Mouse (Mus musculus) kidney, postnatal 36 days (tissue): Measurements from ENCODE around the gene Rgs3.

Experiments
- DNase-seq, 2 experiments: peaks; one replicate each; pipeline ENCODE4 v3.0.0; 2021 to 2022; ENCODE audit warnings: mixed read lengths in 2 of 2

Rgs3 gene

DNA sequence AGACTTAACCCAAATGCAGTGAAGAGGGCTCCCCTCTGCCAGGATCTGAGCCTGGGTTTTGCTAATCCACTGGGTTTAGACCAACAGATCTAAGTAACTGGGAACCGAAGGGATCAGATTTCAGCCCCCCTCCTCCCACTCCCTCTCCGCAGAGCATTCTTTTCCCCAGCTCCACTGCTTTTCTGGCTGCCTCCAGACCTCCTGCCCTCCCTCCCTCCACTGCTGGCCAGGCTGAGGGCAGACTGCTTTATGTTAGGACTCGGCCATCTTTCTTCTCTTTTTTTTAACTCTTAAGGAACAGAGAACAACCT lies 100.9 kb downstream of the Rgs3 start:
- peak; percentile 37 to 53 for DNase-seq

- peak; percentile 56 to 58 for DNase-seq
These were observed 101.7 kb downstream of the Rgs3 start for GRCm38 (mm10) chr4:62661311-62661849.

- DNase-seq, result peak; percentile 34 to 35
These were observed 103.7 kb downstream of the Rgs3 start for GRCm38 (mm10) chr4:62663348-62663747.

DNA sequence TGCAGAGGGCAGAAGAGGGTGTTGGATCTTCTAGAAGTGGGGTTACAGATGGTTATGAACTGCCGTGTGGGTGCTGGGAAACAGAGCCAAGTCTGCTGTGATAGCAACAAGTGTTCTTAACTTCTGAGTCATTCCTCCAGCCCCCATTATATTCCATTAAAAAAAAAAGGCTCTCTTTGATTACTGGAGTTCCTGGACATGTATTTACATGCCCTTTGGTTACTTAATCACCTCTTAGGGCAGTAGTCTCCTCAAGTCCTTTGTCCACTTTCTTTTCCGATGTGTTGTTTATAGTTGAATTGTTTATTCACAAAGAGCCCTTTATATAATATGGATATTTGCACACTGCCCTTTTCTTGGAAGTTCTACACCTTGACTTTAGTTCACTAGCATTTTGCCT lies 106.2 kb downstream of the Rgs3 start:
- no peak for DNase-seq

- DNase-seq, result no peak
These were observed 109.0 kb downstream of the Rgs3 start for GRCm38 (mm10) chr4:62668666-62669065.

GRCm38 (mm10) chr4:62669094-62670071 lies 109.7 kb downstream of the Rgs3 start:
- peak; percentile 57 to 69 for DNase-seq

DNA sequence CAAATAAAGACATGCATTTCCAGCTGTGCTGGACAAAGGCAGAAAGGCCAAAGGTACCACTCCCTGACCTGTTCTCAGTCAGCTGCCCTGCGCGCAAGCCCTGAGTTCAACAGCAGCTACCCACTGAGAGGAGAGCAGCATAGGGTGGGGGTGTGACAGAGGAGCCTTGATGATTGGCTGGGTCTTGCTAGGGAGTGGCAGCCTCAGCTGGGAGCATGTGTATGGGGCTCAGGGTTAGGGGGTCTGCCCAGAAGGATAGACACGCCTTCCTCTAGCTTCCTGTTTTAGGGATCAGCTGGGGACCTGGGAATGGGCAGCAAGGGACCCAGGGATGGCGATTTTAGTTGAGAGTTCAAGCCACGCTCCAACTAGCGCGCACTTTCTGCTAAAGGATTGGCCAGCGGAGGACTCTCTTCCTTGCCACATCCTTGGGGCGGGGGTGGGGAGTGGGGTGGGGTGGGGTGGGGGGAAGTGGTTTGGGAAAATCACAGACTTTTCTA lies 113.9 kb downstream of the Rgs3 start:
- DNase-seq, result no peak

DNA sequence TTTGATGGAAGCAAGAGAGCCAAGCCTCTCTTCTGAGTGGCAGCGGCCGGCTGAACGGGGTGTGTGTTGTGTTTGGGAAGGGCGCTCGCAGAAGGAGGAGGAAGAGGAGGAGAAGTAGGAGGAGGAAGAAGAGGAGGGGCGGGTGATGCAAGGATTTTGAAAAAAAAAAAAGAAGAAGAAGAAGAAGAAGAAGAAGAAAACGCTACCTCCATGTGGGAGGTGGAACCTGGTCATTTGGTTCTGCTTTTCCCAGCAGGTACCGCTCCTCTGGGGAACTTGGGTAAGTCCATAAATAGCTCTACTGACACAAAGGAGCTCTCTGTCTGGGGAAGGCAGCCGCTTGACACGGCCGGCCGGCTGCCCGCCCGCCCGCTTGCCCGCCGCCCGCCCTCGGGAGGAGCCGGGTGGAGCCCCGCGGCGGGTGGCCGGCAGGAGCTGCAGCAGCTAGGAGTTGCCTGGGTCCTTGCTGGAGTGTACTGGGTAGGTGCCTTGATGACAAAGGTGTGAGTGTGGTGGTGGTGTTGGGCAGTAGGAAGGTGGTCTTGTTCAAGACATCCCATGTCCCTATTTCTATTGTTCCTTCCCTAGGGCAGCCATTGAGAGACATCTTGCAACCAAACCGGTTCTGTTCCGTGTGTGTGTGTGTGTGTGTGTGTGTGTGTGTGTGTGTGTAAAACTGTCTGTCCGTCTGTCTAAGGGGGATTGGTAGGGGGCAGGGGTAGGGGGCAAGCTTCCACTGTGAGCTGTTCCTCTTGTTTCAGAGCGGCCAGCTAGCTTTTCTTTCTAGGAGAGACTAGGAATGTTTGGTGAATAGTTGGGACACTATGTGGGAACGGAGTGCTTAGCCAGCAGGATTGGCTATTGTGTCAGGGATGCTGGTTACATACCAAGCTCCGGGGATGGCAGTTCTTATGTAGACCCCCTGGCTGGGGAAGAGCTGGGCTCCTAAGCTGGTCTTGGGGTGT lies 114.7 kb downstream of the Rgs3 start:
- DNase-seq, result peak in 1 of 2 experiments; percentile 36

GRCm38 (mm10) chr4:62675394-62675793 lies 115.7 kb downstream of the Rgs3 start:
- no peak for DNase-seq

- no peak for DNase-seq
These were observed 117.5 kb downstream of the Rgs3 start for GRCm38 (mm10) chr4:62677047-62677737.

DNA sequence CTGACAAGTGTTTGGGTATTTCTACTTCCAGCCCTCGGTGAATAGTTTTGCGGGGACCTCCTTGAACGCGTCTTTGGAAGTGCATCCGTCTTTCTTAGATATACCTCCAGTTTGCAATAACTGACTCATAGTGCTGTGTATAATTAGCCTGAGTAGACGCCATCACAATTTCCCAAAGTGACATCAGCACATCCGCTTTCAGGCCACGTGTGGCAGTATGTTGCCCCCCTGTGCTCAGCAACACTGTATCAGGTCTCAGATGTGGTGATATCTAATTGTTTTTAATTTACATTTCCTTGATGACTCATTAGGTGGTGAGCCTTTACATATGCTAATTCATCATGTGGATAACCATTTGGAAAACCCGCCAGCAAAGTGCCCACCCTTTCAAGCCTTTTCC lies 119.5 kb downstream of the Rgs3 start:
- DNase-seq, result no peak

- no peak for DNase-seq
These were observed 121.8 kb downstream of the Rgs3 start for GRCm38 (mm10) chr4:62681467-62681866.

GRCm38 (mm10) chr4:62682371-62682770 lies 122.7 kb downstream of the Rgs3 start:
- DNase-seq, result no peak

GRCm38 (mm10) chr4:62683148-62683547 lies 123.5 kb downstream of the Rgs3 start:
- DNase-seq, result no peak

DNA sequence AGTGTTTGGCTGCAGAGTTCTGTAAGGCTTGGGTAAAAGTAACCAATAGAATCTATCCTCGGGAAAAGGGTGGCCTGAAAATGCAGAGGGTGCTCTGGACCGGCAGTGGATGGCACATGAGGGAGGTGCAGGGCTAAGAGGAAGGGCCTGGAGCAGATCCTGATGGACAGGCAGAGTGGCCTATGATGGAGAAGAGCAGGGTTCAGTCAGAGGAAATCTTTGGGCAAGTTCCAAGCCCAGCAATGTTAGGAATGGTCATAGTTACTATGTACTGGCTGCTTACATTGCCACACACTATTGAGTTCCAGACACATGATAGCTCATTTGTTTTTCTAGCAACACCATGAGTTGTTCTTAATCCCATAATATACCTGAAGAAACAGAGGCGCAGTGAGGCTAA lies 124.7 kb downstream of the Rgs3 start:
- DNase-seq, result peak; percentile 74 to 78

GRCm38 (mm10) chr4:62685268-62685667 lies 125.6 kb downstream of the Rgs3 start:
- no peak for DNase-seq

GRCm38 (mm10) chr4:62686769-62687168 lies 127.1 kb downstream of the Rgs3 start:
- no peak for DNase-seq

GRCm38 (mm10) chr4:62688142-62688541 lies 128.5 kb downstream of the Rgs3 start:
- DNase-seq, result no peak

- peak in 1 of 2 experiments; percentile 49 for DNase-seq
These were observed 131.3 kb downstream of the Rgs3 start for GRCm38 (mm10) chr4:62690997-62691396.

GRCm38 (mm10) chr4:62691625-62692024 lies 132.0 kb downstream of the Rgs3 start:
- no peak for DNase-seq

- peak; percentile 56 to 85 for DNase-seq
These were observed 134.2 kb downstream of the Rgs3 start for GRCm38 (mm10) chr4:62693839-62694238.

DNA sequence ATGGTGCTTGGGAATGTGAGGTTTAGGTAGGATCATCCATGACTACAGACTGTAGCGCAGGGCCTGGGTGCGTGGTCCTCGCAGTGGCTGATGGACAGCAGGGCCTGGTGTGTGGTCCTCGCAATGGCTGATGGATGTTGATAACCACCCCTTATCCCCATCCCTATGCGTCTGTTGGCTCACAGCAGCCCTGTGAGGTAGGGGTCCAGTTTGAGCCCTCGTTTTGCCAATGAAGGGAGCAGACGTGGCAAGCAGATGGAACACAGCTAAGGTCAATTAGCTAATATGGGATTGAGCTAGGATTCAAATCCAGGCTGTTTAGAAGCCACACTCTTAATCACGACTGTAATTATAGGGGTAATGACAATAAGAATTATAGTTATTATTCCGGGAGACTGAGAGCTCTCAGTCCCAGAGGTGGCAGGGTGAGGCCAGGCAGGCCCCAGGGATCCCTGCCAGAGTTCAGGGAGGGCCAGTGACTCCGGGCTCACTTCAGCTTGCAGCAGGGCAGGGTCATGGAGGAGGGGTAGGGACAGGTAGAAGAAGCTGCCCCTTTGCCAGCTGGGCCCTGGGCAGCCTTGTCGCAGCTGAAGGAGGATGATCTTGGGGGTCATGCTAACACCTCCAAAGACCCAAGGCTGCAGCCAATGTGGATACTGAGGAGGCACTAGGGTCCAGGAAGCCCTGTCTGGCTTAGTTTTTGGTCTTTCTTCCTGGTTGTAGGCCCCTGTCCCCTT lies 135.2 kb downstream of the Rgs3 start:
- DNase-seq, result no peak
